Mouse (Mus musculus): ENCODE data around the gene Abca13.

Abca13 gene

DNA sequence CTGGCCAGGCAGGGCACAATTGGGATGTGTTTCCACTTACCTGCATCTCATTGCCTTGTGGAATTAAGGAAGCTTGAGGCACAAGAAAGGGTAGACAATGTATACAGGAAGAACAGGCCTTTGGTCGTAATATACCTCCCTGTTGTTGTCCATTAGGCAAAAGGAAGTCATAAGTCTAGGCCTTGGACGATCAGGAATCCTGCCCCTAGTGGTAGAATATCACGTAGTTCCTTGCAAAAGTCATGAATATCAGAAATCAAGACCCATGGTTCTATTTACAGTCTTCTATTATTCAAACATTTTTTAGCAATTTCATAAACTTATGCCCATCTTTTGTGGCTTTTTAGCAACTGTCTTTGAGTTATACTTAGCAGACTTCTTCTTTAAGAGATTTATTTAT, 456.2 kb downstream of the Abca13 start:
- no peak for DNase-seq (ENCODE audit: extremely low spot score, low read depth, low spot score)

DNA sequence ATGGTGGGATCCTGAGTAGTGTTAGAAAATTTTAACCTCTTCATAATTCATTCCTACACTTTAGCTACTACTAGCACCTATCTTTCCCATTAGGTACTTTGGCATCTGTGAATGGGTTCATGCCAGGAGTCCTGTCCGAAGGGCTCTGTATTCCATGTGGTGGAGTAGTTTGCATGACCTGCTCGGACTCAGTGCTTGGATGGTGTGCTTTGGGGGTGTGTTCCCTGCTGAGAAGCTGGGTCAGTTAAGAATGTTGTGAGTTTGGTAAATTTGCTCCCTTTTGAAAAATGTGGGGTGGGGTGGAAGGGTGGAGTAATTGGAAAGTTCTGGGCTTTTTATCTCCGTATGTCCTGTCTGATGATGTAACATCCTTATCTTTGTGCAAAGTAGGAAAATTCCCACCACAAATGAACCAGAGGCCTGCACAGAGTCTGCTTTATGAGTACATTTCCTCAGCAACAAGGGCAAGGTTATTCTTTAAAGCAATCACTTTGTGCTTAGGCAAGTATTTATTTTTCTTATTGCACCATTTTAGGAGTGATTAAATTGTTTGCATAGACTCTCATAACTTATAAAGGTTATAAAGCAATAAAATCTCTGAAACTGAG, 475.0 kb downstream of the Abca13 start:
- no peak for DNase-seq (ENCODE audit: extremely low spot score, low read depth, low spot score)

DNA sequence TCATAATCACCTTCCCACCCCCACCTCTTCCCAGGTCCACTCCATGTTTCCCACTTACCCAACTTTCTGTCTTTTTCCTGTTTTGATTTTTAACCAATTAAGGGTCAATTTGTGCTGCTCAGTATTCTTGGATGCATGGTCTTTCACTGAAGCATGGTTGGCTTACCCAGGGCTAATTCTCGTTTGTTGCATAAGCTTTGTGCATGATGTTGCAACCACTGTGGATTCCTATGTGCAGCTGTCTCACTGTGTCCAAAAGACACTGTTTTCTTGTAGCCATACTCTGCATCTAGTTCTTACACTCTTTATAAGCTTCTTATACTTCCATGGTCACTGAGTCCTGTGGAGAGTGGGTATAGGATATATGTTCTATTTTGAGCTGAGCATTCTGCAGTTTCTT, 477.7 kb downstream of the Abca13 start:
- DNase-seq (ENCODE audit: extremely low spot score, low read depth, low spot score): no peak

DNA sequence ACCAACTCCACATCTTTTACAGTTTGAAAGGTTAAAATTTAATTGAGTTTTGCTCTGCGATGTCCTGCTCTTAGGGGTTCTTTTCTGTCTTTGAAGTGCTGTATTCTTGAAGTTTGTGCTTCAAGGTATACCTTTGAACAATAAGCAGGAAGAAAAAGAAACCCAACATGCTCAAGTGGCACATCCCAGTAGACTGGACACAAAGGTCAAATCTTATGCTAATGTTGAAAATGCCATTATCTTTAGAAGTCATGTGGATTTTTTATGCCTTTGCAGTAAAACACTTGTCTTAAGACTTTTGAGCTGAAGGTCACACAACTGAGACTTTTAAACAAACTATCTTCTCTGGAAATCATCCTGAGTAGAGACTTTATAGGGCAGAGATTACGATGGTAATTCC, 493.2 kb downstream of the Abca13 start:
- DNase-seq (ENCODE audit: extremely low spot score, low read depth, low spot score): no peak

DNA sequence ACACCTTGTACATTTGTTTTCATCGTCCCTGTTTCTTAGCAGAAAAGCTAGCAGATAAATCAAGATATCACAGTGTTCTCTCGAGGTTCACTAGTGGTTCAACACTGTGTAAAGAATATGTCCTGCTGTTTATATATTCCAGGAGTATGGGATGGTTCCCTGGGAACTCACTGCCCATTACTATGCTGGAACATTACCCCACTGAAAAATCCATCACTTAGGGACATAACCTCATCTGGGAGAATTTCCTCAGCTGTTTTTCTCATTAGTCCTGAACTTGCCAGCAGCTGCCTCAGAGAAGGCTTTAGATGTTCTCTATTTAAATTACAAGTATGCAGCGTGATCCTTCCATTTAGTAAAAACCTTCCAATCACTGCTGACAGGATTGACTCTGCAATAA, 513.4 kb downstream of the Abca13 start:
- no peak for DNase-seq (ENCODE audit: extremely low spot score, low read depth, low spot score)

DNA sequence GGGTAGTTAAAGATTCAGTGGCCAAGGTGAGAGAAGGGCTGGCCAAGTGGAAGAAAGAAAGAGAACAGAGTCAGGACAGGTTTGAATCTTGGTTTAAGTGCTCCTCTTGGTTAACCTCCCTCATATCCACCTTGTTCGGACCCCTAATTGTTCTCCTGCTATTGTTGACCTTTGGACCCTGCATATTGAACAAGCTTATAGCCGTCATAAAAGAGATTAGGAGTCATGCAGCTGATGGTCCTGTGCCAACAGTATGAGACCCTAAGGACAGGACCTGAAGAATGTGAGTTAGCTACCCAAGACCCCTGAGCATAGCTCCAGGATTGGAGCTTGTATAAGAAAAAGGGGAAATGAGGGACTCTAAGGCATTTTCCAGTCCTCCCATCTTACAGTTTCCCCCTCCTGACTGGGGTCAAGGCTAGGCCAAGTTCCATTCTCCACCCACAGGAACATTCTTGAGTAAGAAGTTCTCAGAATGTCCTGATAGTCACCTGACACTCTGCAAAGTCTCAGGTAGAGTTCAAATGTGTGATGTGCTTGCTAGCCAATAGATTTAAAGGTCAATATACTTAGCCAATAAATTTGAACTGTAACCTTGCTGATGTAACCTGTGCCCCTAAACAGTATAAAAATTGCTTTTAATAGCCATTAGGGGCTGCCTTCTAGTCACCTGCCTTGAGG, 536.2 kb downstream of the Abca13 start:
- no peak for DNase-seq (ENCODE audit: extremely low spot score, low read depth, low spot score)

DNA sequence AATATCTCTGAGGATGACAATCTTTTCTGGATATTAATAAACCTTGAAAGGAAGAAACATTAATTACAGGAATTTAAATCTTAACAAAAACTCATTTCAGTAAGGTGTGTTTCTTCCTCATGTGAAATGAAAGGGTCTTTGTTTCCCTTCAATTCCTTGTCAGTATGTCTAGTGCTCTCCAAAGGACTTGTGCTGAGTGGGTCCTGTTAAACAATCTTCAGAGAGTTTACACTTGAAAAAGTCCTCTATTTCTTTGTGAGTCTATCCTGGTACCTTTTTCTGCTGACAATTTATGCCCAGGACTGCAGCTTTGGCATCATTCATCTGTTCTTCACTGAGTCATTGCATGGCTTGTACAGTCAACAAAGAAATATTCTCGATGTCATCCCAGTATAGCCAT, 539.6 kb downstream of the Abca13 start:
- DNase-seq (ENCODE audit: extremely low spot score, low read depth, low spot score): no peak
